Mouse (Mus musculus): ENCODE measurements around the gene Rad50. TPM values are rescaled to one million over a fixed set of nuclear protein-coding genes. Genes with fewer than 3 reads are reported as not detected.

Gene Rad50
- total RNA-seq, 2 experiments from 2014 or later = 4.1 to 5.2 TPM

- intact Hi-C loops (cut with DNase I) = no loop called here
- Histone ChIP-seq H3K27ac (no peak overlapping the region), H3K4me3 (no peak overlapping the region)
- TF ChIP-seq CTCF (IDR thresholded peaks at IDR 0.05) = no peak
- no peak for DNase-seq
Measured at GRCm38 (mm10) chr11:53622440-53622806, 84.7 kb downstream of the Rad50 start.

DNA sequence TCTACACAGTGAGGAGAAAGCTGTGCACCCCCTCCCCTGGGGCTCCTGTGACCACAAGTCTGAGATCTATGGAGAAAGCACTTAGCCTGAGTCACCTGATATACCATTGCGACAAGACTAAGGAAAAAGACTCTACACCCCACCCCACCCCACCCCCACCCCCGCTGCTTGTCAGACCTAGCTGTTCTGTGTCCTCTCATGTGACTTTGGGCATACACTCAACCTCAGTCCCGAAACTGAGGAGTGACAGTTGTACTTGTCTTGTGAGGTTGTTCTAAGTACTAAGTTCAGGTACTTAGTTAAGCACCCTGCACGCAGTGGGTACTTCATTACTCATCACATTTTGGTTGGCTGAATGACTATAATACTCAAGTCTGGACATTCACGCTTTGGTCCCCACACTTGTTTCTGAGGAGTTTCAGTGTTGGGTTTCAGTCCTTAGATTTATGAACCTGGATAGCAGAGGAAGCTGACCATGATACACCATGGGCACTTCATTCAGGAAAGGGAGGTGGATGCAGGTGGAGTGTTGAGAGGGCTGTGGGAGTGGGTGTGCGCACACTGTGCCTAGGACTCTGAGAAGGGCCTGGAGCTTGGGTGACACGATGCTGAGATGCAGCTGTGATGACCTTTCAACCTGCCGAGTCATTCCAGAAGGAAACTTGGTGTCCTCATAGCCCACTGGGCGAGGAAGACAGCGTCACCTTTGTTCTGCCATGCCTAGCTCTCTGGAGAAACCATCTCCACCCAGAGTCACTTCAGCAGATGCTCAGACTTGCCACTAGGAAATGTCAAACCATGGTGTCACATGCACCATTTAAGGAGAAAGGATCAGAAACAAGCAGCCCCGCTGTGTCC, 85.3 kb downstream of the Rad50 start:
- no peak for TF ChIP-seq CTCF (IDR thresholded peaks at IDR 0.05)
- Histone ChIP-seq H3K27ac (no peak overlapping the region), H3K4me3 (no peak overlapping the region)
- no peak for DNase-seq
- intact Hi-C loops (cut with DNase I) = no loop called here

DNA sequence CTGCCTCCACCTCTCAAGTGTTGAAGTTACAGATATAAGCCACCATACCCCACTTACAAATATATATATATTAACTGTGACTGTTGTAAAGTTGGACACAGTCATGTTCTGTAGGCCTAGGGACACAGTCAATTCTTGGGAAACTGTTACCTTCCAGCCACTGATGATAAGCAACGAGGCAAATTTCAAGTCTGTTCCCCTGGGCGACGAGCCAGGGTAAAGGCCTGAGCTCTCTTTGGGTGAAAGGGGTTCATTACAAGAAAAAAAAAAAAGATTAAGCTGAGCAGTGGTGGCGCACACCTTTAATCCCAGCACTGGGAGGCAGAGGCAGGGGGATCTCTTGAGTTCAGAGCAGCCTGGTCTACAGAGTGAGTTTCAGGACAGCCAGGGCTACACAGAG, 87.0 kb downstream of the Rad50 start:
- DNase-seq = no peak
- TF ChIP-seq CTCF (IDR thresholded peaks at IDR 0.05) = no peak
- Histone ChIP-seq H3K27ac (no peak overlapping the region), H3K4me3 (no peak overlapping the region)
- intact Hi-C loops (cut with DNase I) = no loop called here

DNA sequence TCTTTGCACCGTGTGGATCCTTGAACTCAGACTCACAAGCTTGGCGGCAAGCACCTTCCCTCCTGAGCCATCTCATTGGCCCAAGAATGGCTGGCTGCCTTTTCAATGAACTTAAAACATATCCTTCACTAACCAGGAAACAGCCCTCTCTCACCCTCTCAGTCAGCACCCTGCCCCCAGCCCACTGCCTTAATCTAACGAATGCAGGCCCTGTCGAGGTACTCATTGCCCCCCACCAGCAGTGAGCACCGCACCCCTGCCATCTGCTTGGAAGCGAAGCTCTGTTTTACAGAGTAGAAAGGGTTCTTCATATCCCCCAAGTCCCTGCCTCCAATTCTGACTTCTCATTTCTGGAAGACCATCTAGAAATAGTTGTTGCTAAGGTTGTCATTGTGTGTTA, 87.7 kb downstream of the Rad50 start:
- no peak for TF ChIP-seq CTCF (IDR thresholded peaks at IDR 0.05)
- no peak overlapping the region for H3K27ac ChIP-seq
- no peak overlapping the region for H3K4me3 ChIP-seq
- DNase-seq = no peak
- intact Hi-C loops (cut with DNase I) = no loop called here

DNA sequence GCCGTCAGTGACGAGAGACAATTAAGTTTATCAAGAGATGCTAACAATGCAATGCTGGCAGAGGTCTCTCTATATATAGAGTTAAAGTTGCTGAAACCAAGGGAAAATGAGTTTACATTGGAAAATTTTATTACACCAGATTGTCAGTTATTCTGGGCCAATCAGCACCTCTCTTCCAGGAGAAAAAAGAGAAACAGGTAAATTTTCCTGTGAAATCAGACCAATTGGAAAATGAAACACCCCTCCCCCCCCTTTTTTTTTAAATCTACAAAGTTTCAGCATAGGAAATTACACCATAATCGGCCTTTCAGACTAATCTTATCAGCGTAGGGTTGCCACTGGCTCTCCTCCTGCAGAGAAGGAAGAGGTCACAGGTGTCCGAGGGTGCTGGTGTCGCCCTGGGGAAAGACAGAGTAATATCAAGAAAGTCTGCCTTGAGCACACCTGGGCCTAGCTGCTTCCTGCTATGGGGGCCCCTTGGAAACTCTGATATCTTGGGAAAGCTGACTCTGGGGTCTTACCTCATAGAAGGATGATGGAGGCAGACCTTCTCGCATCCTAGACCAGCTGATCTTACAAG, 88.4 kb downstream of the Rad50 start, which contains the start of gene Il4:
Il4 (minus strand) TSS at position 51 of the 580 bp plus-strand sequence.
- no peak for TF ChIP-seq CTCF (IDR thresholded peaks at IDR 0.05)
- intact Hi-C loops (cut with DNase I) = no loop called here
- H3K27ac ChIP-seq = no peak within 1 kb of the TSS

GRCm38 (mm10) chr11:53617562-53618109, 89.5 kb downstream of the Rad50 start:
- intact Hi-C loops (cut with DNase I) = no loop called here

More for the DNA sequence above, 88.4 kb downstream of the Rad50 start, which contains the start of gene Il4:
- no peak within 1 kb of the TSS for H3K4me3 ChIP-seq
- DNase-seq = no peak

DNA sequence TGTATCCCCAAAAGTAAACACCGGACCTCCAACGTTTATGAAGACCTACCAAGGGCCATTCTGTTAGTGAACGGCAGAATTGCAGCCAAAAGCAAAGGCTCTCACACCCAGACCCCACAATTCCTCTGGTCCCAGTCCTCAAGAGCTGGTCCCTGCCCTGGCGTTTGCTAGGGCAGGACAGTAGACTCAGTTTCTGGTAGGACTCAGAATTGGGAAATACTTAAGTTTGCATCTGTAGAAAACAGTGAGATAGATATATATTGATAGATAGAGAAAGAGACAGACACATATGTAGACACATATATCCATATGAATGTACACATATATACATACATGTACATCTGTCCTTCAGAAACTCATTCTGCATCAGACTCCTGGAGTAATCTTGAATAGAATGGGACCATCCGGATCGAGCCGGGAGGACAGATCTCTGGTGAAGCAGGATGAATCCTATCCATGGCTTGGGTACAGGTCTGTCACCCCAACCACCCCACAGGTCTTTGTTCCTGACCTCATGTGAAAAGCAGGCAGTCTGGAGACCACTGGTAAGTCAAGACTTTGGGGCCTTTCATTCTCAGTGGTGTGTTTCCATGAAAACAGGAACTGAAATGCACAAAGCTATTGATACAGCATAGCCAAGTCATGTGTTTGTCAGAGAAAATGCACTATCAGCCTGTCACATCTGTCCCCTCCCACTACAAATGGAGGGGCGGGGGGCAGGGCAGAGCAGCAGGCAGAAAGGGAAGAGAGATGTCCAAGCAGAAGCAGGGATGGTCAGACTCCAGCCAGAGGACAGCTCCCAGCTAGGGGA, 90.2 kb downstream of the Rad50 start:
- no peak for DNase-seq
- intact Hi-C loops (cut with DNase I) = no loop called here
- H3K27ac ChIP-seq = no peak overlapping the region

More at GRCm38 (mm10) chr11:53617562-53618109, 89.5 kb downstream of the Rad50 start:
- no peak overlapping the region for H3K27ac ChIP-seq
- no peak overlapping the region for H3K4me3 ChIP-seq
- DNase-seq = no peak
- no peak for TF ChIP-seq CTCF (IDR thresholded peaks at IDR 0.05)

GRCm38 (mm10) chr11:53615575-53615974, 91.5 kb downstream of the Rad50 start:
- no peak for DNase-seq
- no peak overlapping the region for H3K4me3 ChIP-seq
- intact Hi-C loops (cut with DNase I) = no loop called here
- no peak for TF ChIP-seq CTCF (IDR thresholded peaks at IDR 0.05)
- H3K27ac ChIP-seq = no peak overlapping the region

More for the DNA sequence above, 90.2 kb downstream of the Rad50 start:
- TF ChIP-seq CTCF (IDR thresholded peaks at IDR 0.05) = no peak
- H3K4me3 ChIP-seq = no peak overlapping the region

DNA sequence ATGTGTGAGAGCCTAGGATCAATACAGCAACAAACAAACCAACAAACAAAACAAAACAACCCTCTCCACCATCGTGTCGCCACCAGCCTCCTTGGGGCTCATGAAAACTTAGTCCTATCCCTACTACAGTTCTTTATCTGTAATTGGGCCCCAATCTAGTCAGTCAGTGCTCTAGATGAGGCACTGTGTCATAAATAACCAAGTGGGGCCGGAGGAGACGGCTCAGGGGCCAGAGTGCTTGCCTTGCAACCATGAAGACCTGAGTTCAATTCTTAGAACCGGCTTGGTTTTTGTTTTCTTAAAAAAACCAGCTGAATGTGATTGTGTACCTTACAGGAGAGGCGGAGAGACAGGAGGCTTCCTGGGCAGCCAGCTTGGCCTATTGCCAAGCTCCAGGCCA, 91.9 kb downstream of the Rad50 start:
- no peak overlapping the region for H3K27ac ChIP-seq
- intact Hi-C loops (cut with DNase I) = no loop called here

DNA sequence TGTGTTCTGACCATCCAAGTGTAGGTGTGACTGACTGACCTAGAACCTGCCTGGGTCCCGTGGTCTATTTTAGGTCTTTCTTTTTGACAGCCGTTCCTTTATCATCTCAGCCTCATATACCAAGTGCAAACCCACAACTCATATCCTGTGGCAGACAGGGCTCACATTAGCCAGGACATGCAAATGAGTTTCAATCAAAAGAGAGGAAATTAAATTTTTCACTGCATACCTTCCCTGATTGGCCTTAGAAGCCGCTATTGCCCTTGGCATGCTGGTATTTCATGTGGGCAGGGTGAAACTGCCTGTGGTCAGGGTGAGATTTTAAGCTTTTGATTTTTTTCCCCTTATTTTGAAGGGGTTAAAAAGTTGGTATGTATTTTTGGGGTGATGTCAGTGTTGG, 97.4 kb downstream of the Rad50 start:
- Histone ChIP-seq H3K4me3 (no peak overlapping the region), H3K27ac (no peak overlapping the region)
- intact Hi-C loops (cut with DNase I) = no loop called here
- TF ChIP-seq CTCF (IDR thresholded peaks at IDR 0.05) = no peak
- no peak for DNase-seq

More for the DNA sequence above, 91.9 kb downstream of the Rad50 start:
- DNase-seq = no peak
- TF ChIP-seq CTCF (IDR thresholded peaks at IDR 0.05) = no peak
- no peak overlapping the region for H3K4me3 ChIP-seq

DNA sequence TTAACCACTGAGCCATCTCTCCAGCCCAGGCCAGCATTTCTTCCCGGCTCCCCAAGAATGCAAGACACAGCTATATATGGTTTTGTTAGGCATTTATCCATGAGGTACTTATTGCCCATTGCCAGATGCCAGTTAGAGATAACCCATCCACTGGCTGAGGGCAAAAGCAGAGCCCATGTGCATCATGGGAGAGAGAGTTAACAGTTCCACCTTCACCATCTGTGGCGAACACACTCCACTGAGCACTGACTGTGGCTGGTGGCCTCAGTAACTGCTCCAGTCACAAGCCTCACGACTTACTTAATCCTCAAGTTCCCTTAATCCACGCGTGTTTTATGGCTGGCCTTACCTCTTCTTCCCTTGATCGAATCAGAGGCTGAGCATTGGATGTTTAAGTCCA, 97.9 kb downstream of the Rad50 start:
- Histone ChIP-seq H3K27ac (no peak overlapping the region), H3K4me3 (no peak overlapping the region)
- no peak for TF ChIP-seq CTCF (IDR thresholded peaks at IDR 0.05)
- no peak for DNase-seq
- intact Hi-C loops (cut with DNase I) = no loop called here

- intact Hi-C loops (cut with DNase I) = no loop called here
- no peak for TF ChIP-seq CTCF (IDR thresholded peaks at IDR 0.05)
- Histone ChIP-seq H3K27ac (no peak overlapping the region), H3K4me3 (no peak overlapping the region)
- DNase-seq = no peak
Measured at GRCm38 (mm10) chr11:53605609-53606008, 101.5 kb downstream of the Rad50 start.

Data from gastrocnemius, adult 2 months (tissue).